Mouse (Mus musculus): ENCODE data around the gene Noto. TPM values are rescaled to one million over a fixed set of nuclear protein-coding genes. Genes with fewer than 3 reads are reported as not detected.

Noto gene
- total and polyA plus RNA-seq, 2 experiments from 2014 or later: not detected

DNA sequence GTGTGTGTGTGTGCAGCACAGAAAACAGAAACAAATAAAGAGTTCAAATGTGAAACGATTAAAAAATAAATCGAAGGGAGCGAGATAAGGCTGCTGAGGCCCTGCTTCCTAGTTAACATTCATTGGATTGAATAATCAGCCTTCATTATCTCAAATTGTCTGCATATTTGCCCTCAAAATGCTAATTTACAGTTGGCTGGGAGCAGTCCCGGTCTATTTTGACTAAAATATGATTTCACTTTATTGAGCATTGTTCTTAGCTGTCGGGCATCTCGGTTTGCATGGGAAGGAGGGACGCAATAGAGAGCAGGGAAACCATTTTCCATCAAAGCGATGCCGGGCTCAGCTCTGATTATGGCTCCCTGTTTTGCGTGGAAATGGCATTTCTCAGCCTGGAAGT lies 20.6 kb upstream of the Noto start:
- DNase-seq (ENCODE audit: low spot score) (no peak), ATAC-seq (ENCODE audit: insufficient read depth, low read depth) (no peak)
- H3K4me2 ChIP-seq (ENCODE audit: low read depth, low read length): no peak overlapping the region
- TF ChIP-seq CTCF (IDR thresholded peaks at IDR 0.05; ENCODE audit: low read depth) (no peak), EP300 (IDR thresholded peaks at IDR 0.05; ENCODE audit: low read depth) (no peak)
- H3K27me3 ChIP-seq (ENCODE audit: control insufficient read depth, insufficient read depth, low read length): peaks cover 11% of the 10 kb centered on the region
- H3K4me3 ChIP-seq (ENCODE audit: low read depth, low read length): no peak overlapping the region
- no peak overlapping the region for H3K9ac ChIP-seq (replicated peaks; ENCODE audit: low read depth, low read length)
- no peaks in the 10 kb centered on the region for H3K4me1 ChIP-seq (ENCODE audit: control insufficient read depth, insufficient read depth)
- no peaks in the 10 kb centered on the region for H3K9me3 ChIP-seq (replicated peaks; ENCODE audit: control insufficient read depth, low read length)
- 72% methylated on average over 10 of the region's 10 CpGs for WGBS
- peak overlapping the region; percentile 65 for H3K27ac ChIP-seq (ENCODE audit: low read depth)
- H3K36me3 ChIP-seq (replicated peaks; ENCODE audit: control insufficient read depth, insufficient read depth, low read length): no peaks in the 10 kb centered on the region

- peaks cover 36% of the 10 kb centered on the region for H3K27me3 ChIP-seq (ENCODE audit: control insufficient read depth, insufficient read depth, low read length)
- TF ChIP-seq EP300 (IDR thresholded peaks at IDR 0.05; ENCODE audit: low read depth): no peak
- no peak for TF ChIP-seq CTCF (IDR thresholded peaks at IDR 0.05; ENCODE audit: low read depth)
- H3K9ac ChIP-seq (replicated peaks; ENCODE audit: low read depth, low read length): no peak overlapping the region
Observed at GRCm38 (mm10) chr6:85409003-85409402, 14.7 kb upstream of the Noto start.

DNA sequence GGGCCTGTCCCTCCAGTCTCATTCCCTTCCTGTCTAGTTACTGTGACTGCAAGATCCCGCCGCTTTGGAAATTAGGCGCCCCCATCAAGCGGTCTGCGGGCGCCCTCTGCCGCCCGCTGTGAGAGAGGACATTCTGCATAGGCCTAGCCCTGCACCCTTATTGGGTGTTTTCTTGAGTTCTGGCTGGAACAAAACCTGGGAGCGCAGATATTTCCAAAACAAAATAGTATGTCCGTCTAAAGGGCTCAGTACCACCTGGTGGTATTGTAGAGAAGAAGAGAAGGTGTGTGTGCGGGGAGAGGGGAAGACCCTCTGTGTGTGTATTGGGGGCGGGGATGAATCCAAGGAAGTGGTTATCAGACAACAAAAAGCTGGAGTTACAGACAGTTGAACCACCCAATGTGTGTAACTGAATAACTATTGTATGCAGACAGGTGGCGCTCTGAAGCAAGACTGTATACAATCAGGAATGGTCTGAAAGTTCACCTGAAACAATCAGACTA lies 12.9 kb upstream of the Noto start:
- Histone ChIP-seq H3K27me3 (ENCODE audit: control insufficient read depth, insufficient read depth, low read length) (peaks cover 36% of the 10 kb centered on the region), H3K4me1 (ENCODE audit: control insufficient read depth, insufficient read depth) (no peaks in the 10 kb centered on the region), H3K9ac (replicated peaks; ENCODE audit: low read depth, low read length) (no peak overlapping the region), H3K4me2 (ENCODE audit: low read depth, low read length) (no peak overlapping the region), H3K9me3 (replicated peaks; ENCODE audit: control insufficient read depth, low read length) (no peaks in the 10 kb centered on the region), H3K4me3 (ENCODE audit: low read depth, low read length) (no peak overlapping the region), H3K27ac (ENCODE audit: low read depth) (no peak overlapping the region), H3K36me3 (replicated peaks; ENCODE audit: control insufficient read depth, insufficient read depth, low read length) (no peaks in the 10 kb centered on the region)
- ATAC-seq (ENCODE audit: insufficient read depth, low read depth): peak; percentile 88
- 9% methylated on average over 13 of the region's 13 CpGs for WGBS
- no peak for TF ChIP-seq EP300 (IDR thresholded peaks at IDR 0.05; ENCODE audit: low read depth)
- peak; percentile 80 for TF ChIP-seq CTCF (IDR thresholded peaks at IDR 0.05; ENCODE audit: low read depth)
- peak; percentile 73 for DNase-seq (ENCODE audit: low spot score)

More at GRCm38 (mm10) chr6:85409003-85409402, 14.7 kb upstream of the Noto start:
- Histone ChIP-seq H3K9me3 (replicated peaks; ENCODE audit: control insufficient read depth, low read length) (no peaks in the 10 kb centered on the region), H3K4me1 (ENCODE audit: control insufficient read depth, insufficient read depth) (no peaks in the 10 kb centered on the region), H3K4me3 (ENCODE audit: low read depth, low read length) (peak overlapping the region; percentile 24; the same call in 1 of the 2 replicates), H3K36me3 (replicated peaks; ENCODE audit: control insufficient read depth, insufficient read depth, low read length) (no peaks in the 10 kb centered on the region), H3K27ac (ENCODE audit: low read depth) (no peak overlapping the region), H3K4me2 (ENCODE audit: low read depth, low read length) (peak overlapping the region; percentile 41)
- WGBS: 5% methylated on average over 31 of the region's 31 CpGs
- no peak for ATAC-seq (ENCODE audit: insufficient read depth, low read depth)
- DNase-seq (ENCODE audit: low spot score): no peak

GRCm38 (mm10) chr6:85415829-85416228 lies 7.9 kb upstream of the Noto start:
- Histone ChIP-seq H3K27me3 (ENCODE audit: control insufficient read depth, insufficient read depth, low read length) (no peaks in the 10 kb centered on the region), H3K9me3 (replicated peaks; ENCODE audit: control insufficient read depth, low read length) (no peaks in the 10 kb centered on the region), H3K4me1 (ENCODE audit: control insufficient read depth, insufficient read depth) (no peaks in the 10 kb centered on the region), H3K27ac (ENCODE audit: low read depth) (no peak overlapping the region), H3K4me3 (ENCODE audit: low read depth, low read length) (no peak overlapping the region), H3K4me2 (ENCODE audit: low read depth, low read length) (no peak overlapping the region), H3K9ac (replicated peaks; ENCODE audit: low read depth, low read length) (no peak overlapping the region), H3K36me3 (replicated peaks; ENCODE audit: control insufficient read depth, insufficient read depth, low read length) (no peaks in the 10 kb centered on the region)
- no peak for ATAC-seq (ENCODE audit: insufficient read depth, low read depth)
- WGBS: 49% methylated on average over 3 of the region's 3 CpGs
- no peak for TF ChIP-seq EP300 (IDR thresholded peaks at IDR 0.05; ENCODE audit: low read depth)
- no peak for TF ChIP-seq CTCF (IDR thresholded peaks at IDR 0.05; ENCODE audit: low read depth)
- no peak for DNase-seq (ENCODE audit: low spot score)

DNA sequence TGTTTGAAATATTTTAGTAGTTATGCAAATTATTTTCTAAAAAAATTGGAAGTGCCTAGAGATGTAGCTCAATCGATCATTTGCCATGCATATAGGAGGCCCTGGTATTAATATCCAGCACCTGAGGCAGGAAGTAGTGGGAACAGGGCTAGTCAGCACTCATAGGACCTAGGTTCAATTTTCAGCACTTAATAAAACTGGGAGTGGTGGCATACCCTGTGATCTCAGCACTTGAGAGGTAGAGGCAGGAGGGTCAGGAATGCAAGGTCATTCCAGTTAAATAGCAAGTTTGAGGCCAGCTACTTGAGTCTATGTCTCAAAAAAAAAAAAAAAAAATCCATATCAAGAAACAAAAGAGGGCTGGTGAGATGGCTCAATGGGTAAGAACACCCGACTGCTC lies 4.5 kb upstream of the Noto start:
- TF ChIP-seq CTCF (IDR thresholded peaks at IDR 0.05; ENCODE audit: low read depth) (no peak), EP300 (IDR thresholded peaks at IDR 0.05; ENCODE audit: low read depth) (no peak)
- Histone ChIP-seq H3K27ac (ENCODE audit: low read depth) (no peak overlapping the region), H3K9me3 (replicated peaks; ENCODE audit: control insufficient read depth, low read length) (no peaks in the 10 kb centered on the region), H3K4me3 (ENCODE audit: low read depth, low read length) (no peak overlapping the region), H3K4me1 (ENCODE audit: control insufficient read depth, insufficient read depth) (no peaks in the 10 kb centered on the region), H3K9ac (replicated peaks; ENCODE audit: low read depth, low read length) (no peak overlapping the region), H3K27me3 (ENCODE audit: control insufficient read depth, insufficient read depth, low read length) (peaks cover 10% of the 10 kb centered on the region; the same call in 1 of the 2 replicates), H3K36me3 (replicated peaks; ENCODE audit: control insufficient read depth, insufficient read depth, low read length) (no peaks in the 10 kb centered on the region), H3K4me2 (ENCODE audit: low read depth, low read length) (no peak overlapping the region)
- 71% methylated on average over 2 of the region's 2 CpGs for WGBS
- DNase-seq (ENCODE audit: low spot score) (no peak), ATAC-seq (ENCODE audit: insufficient read depth, low read depth) (no peak)

- Histone ChIP-seq H3K4me3 (ENCODE audit: low read depth, low read length) (peak overlapping the region; percentile 92), H3K4me2 (ENCODE audit: low read depth, low read length) (peak overlapping the region; percentile 96), H3K36me3 (replicated peaks; ENCODE audit: control insufficient read depth, insufficient read depth, low read length) (no peaks in the 10 kb centered on the region), H3K27me3 (ENCODE audit: control insufficient read depth, insufficient read depth, low read length) (no peaks in the 10 kb centered on the region), H3K9me3 (replicated peaks; ENCODE audit: control insufficient read depth, low read length) (no peaks in the 10 kb centered on the region), H3K9ac (replicated peaks; ENCODE audit: low read depth, low read length) (peak overlapping the region; percentile 70), H3K27ac (ENCODE audit: low read depth) (no peak overlapping the region), H3K4me1 (ENCODE audit: control insufficient read depth, insufficient read depth) (peaks cover 6% of the 10 kb centered on the region; the same call in 1 of the 2 replicates)
- no peak for TF ChIP-seq CTCF (IDR thresholded peaks at IDR 0.05; ENCODE audit: low read depth)
- no peak for TF ChIP-seq EP300 (IDR thresholded peaks at IDR 0.05; ENCODE audit: low read depth)
- ATAC-seq (ENCODE audit: insufficient read depth, low read depth) (no peak), DNase-seq (ENCODE audit: low spot score) (no peak)
- 49% methylated on average over 8 of the region's 8 CpGs for WGBS
Observed at GRCm38 (mm10) chr6:85431274-85431841, 7.7 kb downstream of the Noto start.

All from heart, postnatal 0 days (tissue).